Mouse (Mus musculus) limb, embryonic 14.5 days (tissue): ENCODE data around the gene Hps6. TPM values are rescaled to one million over a fixed set of nuclear protein-coding genes. Genes with fewer than 3 reads are reported as not detected.

Experiments used
- ATAC-seq: fragments of 200-750 bp; cut with Nextera tagmentation; 2 replicates; pipeline ENCODE4 v1.8.0; 2017; ENCODE audit warnings: low read depth, moderate number of reproducible peaks, moderate TSS enrichment; ENCODE audit not compliant: low FRiP score
- DNase-seq: peaks from one replicate; pipeline ENCODE4 v3.0.0-alpha.2; 2015; ENCODE audit warnings: low spot score
- H3K27ac ChIP-seq: fragments of 300-500 bp; sonication (generic); replicated peaks from 2 replicates; pipeline ENCODE4 v1.5.1; 2014; ENCODE audit warnings: low read depth, mild to moderate bottlenecking, low read length, moderate library complexity, mixed read lengths
- H3K27me3 ChIP-seq: fragments of 300-500 bp; sonication (generic); 2 replicates; pipeline ENCODE4 v1.6.1; 2014; ENCODE audit warnings: low read length, mixed read lengths; ENCODE audit not compliant: control insufficient read depth, insufficient read depth
- H3K36me3 ChIP-seq: fragments of 300-500 bp; sonication (generic); 2 replicates; pipeline ENCODE4 v1.6.1; 2014; ENCODE audit warnings: mild to moderate bottlenecking, low read length, moderate library complexity, mixed read lengths; ENCODE audit not compliant: control insufficient read depth, insufficient read depth
- H3K4me1 ChIP-seq: fragments of 300-500 bp; sonication (generic); 2 replicates; pipeline ENCODE4 v1.6.1; 2014; ENCODE audit warnings: antibody characterized with exemption, low read length, mixed read lengths; ENCODE audit not compliant: control insufficient read depth, insufficient read depth
- H3K4me2 ChIP-seq: fragments of 300-500 bp; sonication (generic); replicated peaks from 2 replicates; pipeline ENCODE4 v1.6.1; 2014; ENCODE audit warnings: low read depth, mild to moderate bottlenecking, low read length, moderate library complexity; ENCODE audit not compliant: severe bottlenecking
- H3K4me3 ChIP-seq: fragments of 300-500 bp; sonication (generic); replicated peaks from 2 replicates; pipeline ENCODE4 v1.5.1; 2014; ENCODE audit warnings: low read length
- H3K9ac ChIP-seq: fragments of 300-500 bp; sonication (generic); 2 replicates; pipeline ENCODE4 v1.6.1; 2014; ENCODE audit warnings: mild to moderate bottlenecking, low read depth, low read length, moderate library complexity; ENCODE audit not compliant: severe bottlenecking
- H3K9me3 ChIP-seq: fragments of 300-500 bp; sonication (generic); 2 replicates; pipeline ENCODE4 v1.6.1; 2016; ENCODE audit warnings: low read length; ENCODE audit not compliant: control insufficient read depth
- POLR2A ChIP-seq: fragments of 200-500 bp; IDR thresholded peaks from 2 replicates; pipeline ENCODE4 v1.8.0; 2012; ENCODE audit warnings: inconsistent platforms, mild to moderate bottlenecking, moderate library complexity, borderline replicate concordance; ENCODE audit not compliant: insufficient read depth, insufficient read length; ENCODE audit errors: extremely low read depth
- WGBS: fragments of 180-500 bp; shearing (Covaris S2); extraction: QIAGEN DNeasy Blood & Tissue Kit; methylation state at CpG from one replicate; pipeline ENCODE4 v1.1.7; 2014; 5-methylcytosine and 5-hydroxymethylcytosine counted together
- polyA plus RNA-seq, 2 experiments: library from polyadenylated mRNA; depleted of rRNA in 1 of 2; stranded (reverse) in 1 of 2; unstranded in 1 of 2; fragments of >200 nt; fragmentation: Nextera tagmentation in 1 of 2; extraction: Ambion mirVana in 1 of 2; gene quantifications; 2 replicates each; pipeline versions ENCODE4 v1.2.1 to v1.2.3; 2012 to 2014

Gene Hps6
- polyA plus RNA-seq, 2 experiments, result 4.2 to 5.6 TPM

GRCm38 (mm10) chr19:45998694-45999217 is 4.6 kb upstream of the Hps6 start:
- Histone ChIP-seq H3K9ac (no peak overlapping the region), H3K4me2 (peak overlapping the region; percentile 58), H3K4me1 (0 out of 2 replicates have a peak, but pooled peaks cover 3% of the 10 kb centered on the region), H3K4me3 (peak overlapping the region; percentile 93), H3K36me3 (no peaks in the 10 kb centered on the region), H3K9me3 (peaks cover 8% of the 10 kb centered on the region), H3K27ac (no peak overlapping the region), H3K27me3 (no peaks in the 10 kb centered on the region)
- ATAC-seq (no peak), DNase-seq (no peak)
- TF ChIP-seq POLR2A, result no peak
- 11% methylated on average over 8 of the region's 8 CpGs for WGBS

- 81% methylated on average over 1 of the region's 1 CpGs for WGBS
- ATAC-seq (no peak), DNase-seq (no peak)
- Histone ChIP-seq H3K27ac (no peak overlapping the region), H3K27me3 (no peaks in the 10 kb centered on the region), H3K36me3 (no peaks in the 10 kb centered on the region), H3K9ac (no peak overlapping the region), H3K9me3 (peaks cover 7% of the 10 kb centered on the region), H3K4me2 (no peak overlapping the region), H3K4me3 (no peak overlapping the region), H3K4me1 (peaks cover 9% of the 10 kb centered on the region; the same call in 1 of the 2 replicates)
- TF ChIP-seq POLR2A, result no peak
These were observed 3.9 kb upstream of the Hps6 start for GRCm38 (mm10) chr19:45999378-45999777.

GRCm38 (mm10) chr19:46002279-46002678 is 1.0 kb upstream of the Hps6 start:
- no peak for ATAC-seq
- Histone ChIP-seq H3K27ac (no peak overlapping the region), H3K9me3 (no peaks in the 10 kb centered on the region), H3K36me3 (no peaks in the 10 kb centered on the region; the same call in none of the 2 replicates), H3K4me2 (no peak overlapping the region), H3K4me1 (peaks cover 11% of the 10 kb centered on the region; the same call in 1 of the 2 replicates), H3K27me3 (no peaks in the 10 kb centered on the region), H3K9ac (no peak overlapping the region), H3K4me3 (no peak overlapping the region)
- WGBS, result 80% methylated on average over 9 of the region's 9 CpGs
- no peak for TF ChIP-seq POLR2A
- DNase-seq, result no peak

GRCm38 (mm10) chr19:46004814-46005466 is 1.6 kb downstream of the Hps6 start:
- Histone ChIP-seq H3K4me3 (no peak overlapping the region), H3K27ac (no peak overlapping the region), H3K36me3 (no peaks in the 10 kb centered on the region; the same call in none of the 2 replicates), H3K4me2 (0 out of 2 replicates have a peak overlapping the region, but pooled peaks have one; percentile 100), H3K27me3 (no peaks in the 10 kb centered on the region), H3K9me3 (no peaks in the 10 kb centered on the region), H3K4me1 (peaks cover 8% of the 10 kb centered on the region; the same call in 1 of the 2 replicates), H3K9ac (no peak overlapping the region)
- no peak for TF ChIP-seq POLR2A
- DNase-seq (no peak), ATAC-seq (no peak)
- WGBS, result 80% methylated on average over 17 of the region's 17 CpGs

- Histone ChIP-seq H3K4me2 (no peak overlapping the region), H3K27me3 (no peaks in the 10 kb centered on the region), H3K9me3 (no peaks in the 10 kb centered on the region), H3K4me3 (no peak overlapping the region), H3K4me1 (peaks cover 8% of the 10 kb centered on the region; the same call in 1 of the 2 replicates), H3K27ac (no peak overlapping the region), H3K9ac (no peak overlapping the region), H3K36me3 (no peaks in the 10 kb centered on the region; the same call in none of the 2 replicates)
- WGBS, result 73% methylated on average over 7 of the region's 7 CpGs
- TF ChIP-seq POLR2A, result no peak
- no peak for ATAC-seq
- no peak for DNase-seq
These were observed 2.4 kb downstream of the Hps6 start for GRCm38 (mm10) chr19:46005680-46006079.
